Mouse (Mus musculus) megakaryocyte, embryonic 14.5 days (primary cell): ENCODE measurements around the gene Ccdc83.

Experiments used
- FLI1 ChIP-seq: IDR thresholded peaks from 2 replicates; pipeline ENCODE4 v1.6.1; 2012; ENCODE audit warnings: low read length, inconsistent platforms, mixed read lengths
- GATA1 ChIP-seq: IDR thresholded peaks from 3 replicates; pipeline ENCODE4 v1.6.1; 2012; ENCODE audit warnings: mixed read lengths, low read length, inconsistent platforms, borderline replicate concordance

DNA sequence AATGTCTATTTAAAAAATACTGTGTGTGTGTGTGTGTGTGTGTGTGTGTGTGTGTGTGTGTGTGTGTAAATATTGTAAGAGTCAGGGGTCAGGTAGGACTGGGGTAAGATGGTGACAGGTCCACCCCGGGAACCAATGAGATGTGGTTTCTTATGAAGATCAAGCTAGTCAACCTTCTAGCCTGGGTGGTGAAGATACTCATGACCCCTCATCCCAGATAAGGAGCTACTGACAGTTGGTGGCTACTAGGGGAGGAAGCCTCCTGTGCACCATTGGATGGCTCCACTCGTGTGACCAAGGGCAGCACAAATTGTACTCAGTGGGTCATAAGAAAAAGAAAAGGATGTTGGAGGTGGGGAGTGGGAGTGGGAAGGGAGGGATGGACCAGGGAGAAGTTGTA lies 5.7 kb downstream of the Ccdc83 start:
- TF ChIP-seq GATA1 (no peak), FLI1 (no peak)
